Mouse (Mus musculus): ENCODE measurements around the gene Mcemp1. TPM values are rescaled to one million over a fixed set of nuclear protein-coding genes. Genes with fewer than 3 reads are reported as not detected.

Mcemp1 gene
- total RNA-seq, 2 experiments from 2014 or later = 233 to 240 TPM

GRCm38 (mm10) chr8:3718559-3718958, 53.0 kb downstream of the Mcemp1 start:
- peak; percentile 100 for ATAC-seq (ENCODE audit: poor library complexity, severe bottlenecking)

Other genes starting within 250 kb of the Mcemp1 start
- gene Pex11g, start 198.1 kb upstream of the Mcemp1 start, total RNA-seq (2015) = 0.20 and 0.32 TPM in 2 replicates
- 0.99 TPM in 1 of 2 replicates, not detected in the other for gene Pex11g, start 198.1 kb upstream of the Mcemp1 start, total RNA-seq (2017)
- gene Tex45, start 194.9 kb upstream of the Mcemp1 start, total RNA-seq (2015) = not detected in 2 replicates
- gene Tex45, start 194.9 kb upstream of the Mcemp1 start, total RNA-seq (2017) = not detected in 2 replicates
- gene Zfp358, start 172.6 kb upstream of the Mcemp1 start, total RNA-seq (2015) = 6.7 and 7.9 TPM in 2 replicates
- gene Zfp358, start 172.6 kb upstream of the Mcemp1 start, total RNA-seq (2017) = 2.4 and 3.3 TPM in 2 replicates
- gene Mcoln1, start 165.3 kb upstream of the Mcemp1 start, total RNA-seq (2015) = 20.1 and 22.7 TPM in 2 replicates
- 32.9 and 42.3 TPM in 2 replicates for gene Mcoln1, start 165.3 kb upstream of the Mcemp1 start, total RNA-seq (2017)
- gene Pnpla6, start 150.4 kb upstream of the Mcemp1 start, total RNA-seq (2015) = 9.5 and 13.9 TPM in 2 replicates
- gene Pnpla6, start 150.4 kb upstream of the Mcemp1 start, total RNA-seq (2017) = 9.2 and 15.6 TPM in 2 replicates
- not detected in 2 replicates for gene C330021F23Rik, start 97.8 kb upstream of the Mcemp1 start, total RNA-seq (2015)
- not detected in 2 replicates for gene C330021F23Rik, start 97.8 kb upstream of the Mcemp1 start, total RNA-seq (2017)
- 0.05 and 0.45 TPM in 2 replicates for gene Camsap3, start 78.5 kb upstream of the Mcemp1 start, total RNA-seq (2015)
- 0.08 TPM in 1 of 2 replicates, not detected in the other for gene Camsap3, start 78.5 kb upstream of the Mcemp1 start, total RNA-seq (2017)
- 13.2 and 17.4 TPM in 2 replicates for gene Xab2, start 44.4 kb upstream of the Mcemp1 start, total RNA-seq (2015)
- 43.0 and 44.1 TPM in 2 replicates for gene Xab2, start 44.4 kb upstream of the Mcemp1 start, total RNA-seq (2017)
- 145 and 169 TPM in 2 replicates for gene Pet100, start 44.2 kb upstream of the Mcemp1 start, total RNA-seq (2015)
- gene Pet100, start 44.2 kb upstream of the Mcemp1 start, total RNA-seq (2017) = 244 and 284 TPM in 2 replicates
- gene Pcp2, start 40.2 kb upstream of the Mcemp1 start, total RNA-seq (2015) = not detected in 2 replicates
- not detected in 2 replicates for gene Pcp2, start 40.2 kb upstream of the Mcemp1 start, total RNA-seq (2017)
- 160 and 188 TPM in 2 replicates for gene Stxbp2, start 34.8 kb upstream of the Mcemp1 start, total RNA-seq (2015)
- 148 and 205 TPM in 2 replicates for gene Stxbp2, start 34.8 kb upstream of the Mcemp1 start, total RNA-seq (2017)
- 0.22 TPM in 1 of 2 replicates, not detected in the other for gene Retn, start 10.0 kb upstream of the Mcemp1 start, total RNA-seq (2015)
- 0.45 and 0.59 TPM in 2 replicates for gene Retn, start 10.0 kb upstream of the Mcemp1 start, total RNA-seq (2017)
- 14.4 and 15.0 TPM in 2 replicates for gene Fcor, start 6.6 kb downstream of the Mcemp1 start, total RNA-seq (2015)
- gene Fcor, start 6.6 kb downstream of the Mcemp1 start, total RNA-seq (2017) = 6.3 and 22.9 TPM in 2 replicates
- gene Trappc5, start 10.5 kb downstream of the Mcemp1 start, total RNA-seq (2015) = 19.8 and 24.6 TPM in 2 replicates
- gene Trappc5, start 10.5 kb downstream of the Mcemp1 start, total RNA-seq (2017) = 38.7 and 40.6 TPM in 2 replicates
- gene Fcer2a, start 28.4 kb downstream of the Mcemp1 start, total RNA-seq (2015) = 0.13 and 0.41 TPM in 2 replicates
- 0.33 TPM in 1 of 2 replicates, not detected in the other for gene Fcer2a, start 28.4 kb downstream of the Mcemp1 start, total RNA-seq (2017)
- 0.55 and 1.3 TPM in 2 replicates for gene Clec4g, start 54.9 kb downstream of the Mcemp1 start, total RNA-seq (2015)
- gene Clec4g, start 54.9 kb downstream of the Mcemp1 start, total RNA-seq (2017) = 0.33 and 1.2 TPM in 2 replicates
- gene Cd209a, start 83.2 kb downstream of the Mcemp1 start, total RNA-seq (2015) = 87.1 and 93.3 TPM in 2 replicates
- 80.2 and 95.6 TPM in 2 replicates for gene Cd209a, start 83.2 kb downstream of the Mcemp1 start, total RNA-seq (2017)
- gene Cd209e, start 188.6 kb downstream of the Mcemp1 start, total RNA-seq (2015) = 0.31 and 0.48 TPM in 2 replicates
- 0.55 and 1.6 TPM in 2 replicates for gene Cd209e, start 188.6 kb downstream of the Mcemp1 start, total RNA-seq (2017)
- gene Cd209d, start 212.8 kb downstream of the Mcemp1 start, total RNA-seq (2015) = 7.5 and 15.3 TPM in 2 replicates
- gene Cd209d, start 212.8 kb downstream of the Mcemp1 start, total RNA-seq (2017) = 4.8 and 5.9 TPM in 2 replicates

Data from megakaryocyte, adult 5-6 weeks (primary cell).